ENCODE assay signal across 19 mouse cellular contexts in genomic region chr3:52171303-52171702, GRCm38 (mm10).
"Had no signal": no experiment of that assay in that cellular context is flagged by ENCODE, and none has a peak within 500 bp of the region (broad histone marks: within the 10 kb centered on the region; RNA-seq: fewer than 3 reads in every experiment).

No protein-coding gene starts in this region.

- H3K27ac ChIP-seq: lung, embryonic 15.5 days; macrophage; midbrain, embryonic 13.5 days; midbrain, embryonic 15.5 days; neural tube, embryonic 12.5 days had no signal

- DNase-seq: lung, adult 2 months; lung, postnatal 14 days; lung, postnatal 36 days; retina, postnatal 1 day; right cerebral cortex, adult 18-20 months; right cerebral cortex, postnatal 25 days; right cerebral cortex, postnatal 4 days; spleen, adult 18-20 months; thymus, adult 2 months; thymus, postnatal 25 days; thymus, postnatal 4 days had no signal

- H3K9me3 ChIP-seq: lung, embryonic 15.5 days; megakaryocyte, embryonic 14.5 days; midbrain, embryonic 13.5 days; midbrain, embryonic 15.5 days; neural tube, embryonic 12.5 days had no signal

- H3K4me3 ChIP-seq: lung, embryonic 15.5 days; megakaryocyte, embryonic 14.5 days; midbrain, embryonic 13.5 days; midbrain, embryonic 15.5 days; neural tube, embryonic 12.5 days had no signal

- H3K27me3 ChIP-seq: lung, embryonic 15.5 days; midbrain, embryonic 13.5 days; midbrain, embryonic 15.5 days; neural tube, embryonic 12.5 days had no signal

- H3K4me2 ChIP-seq: lung, embryonic 15.5 days; midbrain, embryonic 11.5 days; midbrain, embryonic 13.5 days; midbrain, embryonic 15.5 days; neural tube, embryonic 12.5 days had no signal

- H3K9ac ChIP-seq: lung, embryonic 15.5 days; midbrain, embryonic 13.5 days; midbrain, embryonic 15.5 days; neural tube, embryonic 12.5 days had no signal

- H3K4me1 ChIP-seq: midbrain, embryonic 15.5 days; neural tube, embryonic 12.5 days had no signal

- H3K36me3 ChIP-seq: lung, embryonic 15.5 days; midbrain, embryonic 13.5 days; midbrain, embryonic 15.5 days; neural tube, embryonic 12.5 days had no signal

- ATAC-seq: lung, postnatal 0 days; midbrain, embryonic 13.5 days; midbrain, embryonic 15.5 days had no signal
